Mouse (Mus musculus): ENCODE measurements at regions not wholly inside any gene's neighbourhood (a gene's known extent, or its start where the extent isn't known, plus 50 kb on each side); places are given as distances from the start of the nearest gene placed in this dataset.
"Not testable (repeated sequence)": the region's sequence is repeated elsewhere in the genome, so short reads cannot be mapped to it uniquely, and the experiment has no call there.

GRCm38 (mm10) chr14:61757086-61757822 is 150.0 kb downstream of the Kcnrg start:
- peak; percentile 52 for DNase-seq (ENCODE audit: low spot score)

- no peak for DNase-seq (ENCODE audit: low spot score)
Observed at GRCm38 (mm10) chr14:61757823-61758175, 150.5 kb downstream of the Kcnrg start.

GRCm38 (mm10) chr14:61758586-61758985 is 151.3 kb downstream of the Kcnrg start:
- no peak for DNase-seq (ENCODE audit: low spot score)

- DNase-seq (ENCODE audit: low spot score), result not testable (repeated sequence)
Observed at GRCm38 (mm10) chr14:61760176-61760575, 152.9 kb downstream of the Kcnrg start.

GRCm38 (mm10) chr14:61762076-61762475 is 154.8 kb downstream of the Kcnrg start:
- no peak for DNase-seq (ENCODE audit: low spot score)

- DNase-seq (ENCODE audit: low spot score), result no peak
Observed at GRCm38 (mm10) chr14:61769881-61770280, 162.6 kb downstream of the Kcnrg start.

- DNase-seq (ENCODE audit: low spot score), result no peak
Observed at GRCm38 (mm10) chr14:61774171-61774570, 166.9 kb downstream of the Kcnrg start.

GRCm38 (mm10) chr14:61778618-61779017 is 171.4 kb downstream of the Kcnrg start:
- no peak for DNase-seq (ENCODE audit: low spot score)

- DNase-seq (ENCODE audit: low spot score), result no peak
Observed at GRCm38 (mm10) chr14:61783206-61783605, 175.9 kb downstream of the Kcnrg start.

- no peak for DNase-seq (ENCODE audit: low spot score)
Observed at GRCm38 (mm10) chr14:61784609-61785008, 177.4 kb downstream of the Kcnrg start.

- DNase-seq (ENCODE audit: low spot score), result no peak
Observed at GRCm38 (mm10) chr14:61786031-61786430, 178.8 kb downstream of the Kcnrg start.

- no peak for DNase-seq (ENCODE audit: low spot score)
Observed at GRCm38 (mm10) chr14:61787746-61788145, 180.5 kb downstream of the Kcnrg start.

- no peak for DNase-seq (ENCODE audit: low spot score)
Observed at GRCm38 (mm10) chr14:61788998-61789790, 181.9 kb downstream of the Kcnrg start.

- no peak for DNase-seq (ENCODE audit: low spot score)
Observed at GRCm38 (mm10) chr14:61795976-61796645, 188.9 kb downstream of the Kcnrg start.

- no peak for DNase-seq (ENCODE audit: low spot score)
Observed at GRCm38 (mm10) chr14:61796671-61797070, 189.4 kb downstream of the Kcnrg start.

- DNase-seq (ENCODE audit: low spot score), result no peak
Observed at GRCm38 (mm10) chr14:61803421-61803925, 196.2 kb downstream of the Kcnrg start.

- no peak for DNase-seq (ENCODE audit: low spot score)
Observed at GRCm38 (mm10) chr14:61805433-61805832, 198.2 kb downstream of the Kcnrg start.

- DNase-seq (ENCODE audit: low spot score), result no peak
Observed at GRCm38 (mm10) chr14:61808193-61808592, 200.9 kb downstream of the Kcnrg start.

GRCm38 (mm10) chr14:61809716-61810437 is 202.6 kb downstream of the Kcnrg start:
- DNase-seq (ENCODE audit: low spot score), result no peak

- no peak for DNase-seq (ENCODE audit: low spot score)
Observed at GRCm38 (mm10) chr14:61810836-61811235, 203.6 kb downstream of the Kcnrg start.

- DNase-seq (ENCODE audit: low spot score), result no peak
Observed at GRCm38 (mm10) chr14:61817711-61818110, 210.5 kb downstream of the Kcnrg start.

GRCm38 (mm10) chr14:61818365-61818764 is 211.1 kb downstream of the Kcnrg start:
- no peak for DNase-seq (ENCODE audit: low spot score)

Data from ovary, postnatal 14 days (tissue).